Mouse (Mus musculus) forebrain, embryonic 10.5 days (tissue): ENCODE measurements around the gene Nprl3. TPM values are rescaled to one million over a fixed set of nuclear protein-coding genes. Genes with fewer than 3 reads are reported as not detected.

ENCODE experiments used
- DNase-seq: peaks from one replicate; pipeline ENCODE4 v3.0.0-alpha.2; 2017; ENCODE audit warnings: low spot score; ENCODE audit errors: extremely low spot score
- H3K27ac ChIP-seq: fragments of 300-500 bp; sonication (generic); 2 replicates; pipeline ENCODE4 v1.5.1; 2016; ENCODE audit warnings: mild to moderate bottlenecking
- H3K27me3 ChIP-seq: fragments of 300-500 bp; sonication (generic); 2 replicates; pipeline ENCODE4 v1.6.1; 2016; ENCODE audit warnings: mild to moderate bottlenecking; ENCODE audit not compliant: poor library complexity, severe bottlenecking
- H3K36me3 ChIP-seq: fragments of 300-500 bp; sonication (generic); replicated peaks from 2 replicates; pipeline ENCODE4 v1.6.1; 2016; ENCODE audit warnings: mild to moderate bottlenecking, moderate library complexity
- H3K4me1 ChIP-seq: fragments of 300-500 bp; sonication (generic); 2 replicates; pipeline ENCODE4 v1.6.1; 2016
- H3K4me3 ChIP-seq: fragments of 300-500 bp; sonication (generic); 2 replicates; pipeline ENCODE4 v1.5.1; 2016; ENCODE audit warnings: mild to moderate bottlenecking, moderate library complexity
- H3K9me3 ChIP-seq: fragments of 300-500 bp; sonication (generic); 2 replicates; pipeline ENCODE4 v1.6.1; 2016; ENCODE audit warnings: mild to moderate bottlenecking, moderate library complexity
- WGBS: fragments of 180-500 bp; shearing (Covaris S2); methylation state at CpG from one replicate; pipeline ENCODE4 v1.1.7; 2016; 5-methylcytosine and 5-hydroxymethylcytosine counted together
- polyA plus RNA-seq: library from polyadenylated mRNA; unstranded; fragments of >200 nt; fragmentation: Nextera tagmentation; extraction: Ambion mirVana; gene quantifications from 2 replicates; pipeline ENCODE4 v1.2.1, GENCODE M21; 2016

Gene Nprl3
- polyA plus RNA-seq, 1 experiment from 2014 or later: 48.3 TPM

GRCm38 (mm10) chr11:32253121-32253520 is 14.4 kb downstream of the Nprl3 start:
- Histone ChIP-seq H3K27me3 (no peaks in the 10 kb centered on the region), H3K9me3 (no peaks in the 10 kb centered on the region), H3K27ac (no peak overlapping the region), H3K36me3 (peaks cover 82% of the 10 kb centered on the region), H3K4me1 (no peaks in the 10 kb centered on the region), H3K4me3 (no peak overlapping the region)
- WGBS: 100% methylated on average over 1 of the region's 1 CpGs
- no peak for DNase-seq

GRCm38 (mm10) chr11:32250880-32251763 is 16.4 kb downstream of the Nprl3 start:
- H3K27ac ChIP-seq: peak overlapping the region; percentile 56
- WGBS: 87% methylated on average over 8 of the region's 8 CpGs
- DNase-seq: no peak
- no peak overlapping the region for H3K4me3 ChIP-seq
- H3K27me3 ChIP-seq: no peaks in the 10 kb centered on the region
- no peaks in the 10 kb centered on the region for H3K4me1 ChIP-seq
- peaks cover 97% of the 10 kb centered on the region for H3K36me3 ChIP-seq
- H3K9me3 ChIP-seq: no peaks in the 10 kb centered on the region

- H3K36me3 ChIP-seq: peaks cover 95% of the 10 kb centered on the region
- no peak overlapping the region for H3K4me3 ChIP-seq
- DNase-seq: no peak
- WGBS: 93% methylated on average over 3 of the region's 3 CpGs
- peaks cover 6% of the 10 kb centered on the region; the same call in 1 of the 2 replicates for H3K4me1 ChIP-seq
- no peaks in the 10 kb centered on the region for H3K27me3 ChIP-seq
- no peak overlapping the region for H3K27ac ChIP-seq
- no peaks in the 10 kb centered on the region for H3K9me3 ChIP-seq
Observed at GRCm38 (mm10) chr11:32248350-32248749, 19.2 kb downstream of the Nprl3 start.

- H3K27me3 ChIP-seq: no peaks in the 10 kb centered on the region
- peak overlapping the region; percentile 11; the same call in 1 of the 2 replicates for H3K27ac ChIP-seq
- H3K4me3 ChIP-seq: no peak overlapping the region
- DNase-seq: no peak
- H3K36me3 ChIP-seq: peaks cover 95% of the 10 kb centered on the region
- H3K9me3 ChIP-seq: no peaks in the 10 kb centered on the region
- peaks cover 10% of the 10 kb centered on the region; the same call in 1 of the 2 replicates for H3K4me1 ChIP-seq
Observed at GRCm38 (mm10) chr11:32247068-32247467, 20.4 kb downstream of the Nprl3 start.

GRCm38 (mm10) chr11:32245614-32246013 is 21.9 kb downstream of the Nprl3 start:
- H3K36me3 ChIP-seq: peaks cover 95% of the 10 kb centered on the region
- H3K9me3 ChIP-seq: no peaks in the 10 kb centered on the region
- H3K27me3 ChIP-seq: no peaks in the 10 kb centered on the region
- no peak overlapping the region for H3K27ac ChIP-seq
- peaks cover 10% of the 10 kb centered on the region; the same call in 1 of the 2 replicates for H3K4me1 ChIP-seq
- DNase-seq: no peak
- no peak overlapping the region for H3K4me3 ChIP-seq
- WGBS: 95% methylated on average over 6 of the region's 6 CpGs

GRCm38 (mm10) chr11:32244617-32245016 is 22.9 kb downstream of the Nprl3 start:
- H3K27ac ChIP-seq: peak overlapping the region; percentile 73
- DNase-seq: no peak
- 94% methylated on average over 1 of the region's 1 CpGs for WGBS
- H3K27me3 ChIP-seq: no peaks in the 10 kb centered on the region
- H3K4me3 ChIP-seq: no peak overlapping the region
- peaks cover 95% of the 10 kb centered on the region for H3K36me3 ChIP-seq
- no peaks in the 10 kb centered on the region for H3K9me3 ChIP-seq
- H3K4me1 ChIP-seq: peaks cover 10% of the 10 kb centered on the region; the same call in 1 of the 2 replicates

GRCm38 (mm10) chr11:32244064-32244463 is 23.4 kb downstream of the Nprl3 start:
- H3K4me3 ChIP-seq: no peak overlapping the region
- H3K4me1 ChIP-seq: peaks cover 10% of the 10 kb centered on the region; the same call in 1 of the 2 replicates
- H3K27ac ChIP-seq: peak overlapping the region; percentile 73
- WGBS: 81% methylated on average over 3 of the region's 3 CpGs
- no peaks in the 10 kb centered on the region for H3K27me3 ChIP-seq
- H3K36me3 ChIP-seq: peaks cover 94% of the 10 kb centered on the region
- no peak for DNase-seq
- no peaks in the 10 kb centered on the region for H3K9me3 ChIP-seq

GRCm38 (mm10) chr11:32243205-32243955 is 24.1 kb downstream of the Nprl3 start:
- Histone ChIP-seq H3K36me3 (peaks cover 96% of the 10 kb centered on the region), H3K27ac (peak overlapping the region; percentile 73)

GRCm38 (mm10) chr11:32242209-32242608 is 25.3 kb downstream of the Nprl3 start:
- Histone ChIP-seq H3K4me1 (peaks cover 10% of the 10 kb centered on the region; the same call in 1 of the 2 replicates), H3K27me3 (no peaks in the 10 kb centered on the region), H3K36me3 (peaks cover 95% of the 10 kb centered on the region), H3K4me3 (no peak overlapping the region), H3K27ac (no peak overlapping the region), H3K9me3 (no peaks in the 10 kb centered on the region)
- no peak for DNase-seq
- WGBS: 89% methylated on average over 3 of the region's 3 CpGs

More at GRCm38 (mm10) chr11:32243205-32243955, 24.1 kb downstream of the Nprl3 start:
- WGBS: 78% methylated on average over 7 of the region's 7 CpGs
- Histone ChIP-seq H3K4me1 (peaks cover 10% of the 10 kb centered on the region; the same call in 1 of the 2 replicates), H3K27me3 (no peaks in the 10 kb centered on the region), H3K4me3 (no peak overlapping the region), H3K9me3 (no peaks in the 10 kb centered on the region)
- no peak for DNase-seq

GRCm38 (mm10) chr11:32241391-32241790 is 26.1 kb downstream of the Nprl3 start:
- Histone ChIP-seq H3K27ac (no peak overlapping the region), H3K4me3 (no peak overlapping the region), H3K4me1 (peaks cover 10% of the 10 kb centered on the region; the same call in 1 of the 2 replicates), H3K36me3 (peaks cover 95% of the 10 kb centered on the region), H3K27me3 (no peaks in the 10 kb centered on the region), H3K9me3 (no peaks in the 10 kb centered on the region)
- DNase-seq: no peak

GRCm38 (mm10) chr11:32238093-32238860 is 29.2 kb downstream of the Nprl3 start:
- no peaks in the 10 kb centered on the region for H3K9me3 ChIP-seq
- H3K27ac ChIP-seq: no peak overlapping the region
- H3K27me3 ChIP-seq: no peaks in the 10 kb centered on the region
- H3K4me3 ChIP-seq: no peak overlapping the region
- H3K4me1 ChIP-seq: peaks cover 3% of the 10 kb centered on the region; the same call in 1 of the 2 replicates
- peaks cover 98% of the 10 kb centered on the region for H3K36me3 ChIP-seq
- 71% methylated on average over 5 of the region's 5 CpGs for WGBS
- peak; percentile 58 for DNase-seq

- H3K36me3 ChIP-seq: peaks cover 99% of the 10 kb centered on the region
Observed at GRCm38 (mm10) chr11:32237411-32237795, 30.1 kb downstream of the Nprl3 start.

More at GRCm38 (mm10) chr11:32237411-32237795, 30.1 kb downstream of the Nprl3 start:
- Histone ChIP-seq H3K9me3 (no peaks in the 10 kb centered on the region), H3K27ac (no peak overlapping the region), H3K4me3 (no peak overlapping the region), H3K4me1 (no peaks in the 10 kb centered on the region), H3K27me3 (no peaks in the 10 kb centered on the region)
- DNase-seq: no peak
- WGBS: 91% methylated on average over 3 of the region's 3 CpGs
